Mouse (Mus musculus): ENCODE results near the gene Xpnpep3.

GRCm38 (mm10) chr15:81364271-81364670, 35.7 kb upstream of the Xpnpep3 start:
- TF ChIP-seq GATA1 (IDR thresholded peaks at IDR 0.05; ENCODE audit: borderline replicate concordance, low read length): no peak
- no peak for TF ChIP-seq FLI1 (IDR thresholded peaks at IDR 0.05; ENCODE audit: low read length)

Data from megakaryocyte, embryonic 14.5 days (primary cell).